Mouse (Mus musculus): ENCODE measurements around the gene Olfr1412.

The Olfr1412 gene

DNA sequence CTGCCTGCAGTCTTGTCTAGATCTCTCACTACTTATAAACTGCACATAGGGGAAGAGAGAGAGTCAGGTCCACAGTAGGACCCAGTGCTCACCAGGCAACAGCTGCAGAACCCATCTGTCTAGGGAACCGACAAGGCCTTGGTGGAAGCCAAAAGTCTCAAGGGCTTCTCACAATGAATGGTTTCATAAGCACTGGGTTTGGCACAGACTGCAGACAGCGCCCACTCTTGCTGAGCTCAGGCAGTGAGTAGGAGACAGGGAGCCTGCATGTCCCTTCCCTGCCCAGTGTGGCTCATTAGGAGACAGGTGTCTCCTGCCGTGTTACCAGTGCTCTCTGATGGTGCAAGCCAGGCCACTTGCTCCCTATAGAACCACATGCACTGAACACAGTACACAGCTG is 52.6 kb downstream of the Olfr1412 start:
- DNase-seq = no peak

- DNase-seq = no peak
Observed at GRCm38 (mm10) chr1:92638736-92639135, 53.2 kb downstream of the Olfr1412 start.

GRCm38 (mm10) chr1:92640393-92640792 is 54.8 kb downstream of the Olfr1412 start:
- DNase-seq = no peak

Data from liver (tissue).